Mouse (Mus musculus): ENCODE measurements around the gene Vnn1. TPM values are rescaled to one million over a fixed set of nuclear protein-coding genes. Genes with fewer than 3 reads are reported as not detected.

Vnn1 gene
- polyA plus RNA-seq, 1 experiment from 2014 or later, result 0.09 TPM

DNA sequence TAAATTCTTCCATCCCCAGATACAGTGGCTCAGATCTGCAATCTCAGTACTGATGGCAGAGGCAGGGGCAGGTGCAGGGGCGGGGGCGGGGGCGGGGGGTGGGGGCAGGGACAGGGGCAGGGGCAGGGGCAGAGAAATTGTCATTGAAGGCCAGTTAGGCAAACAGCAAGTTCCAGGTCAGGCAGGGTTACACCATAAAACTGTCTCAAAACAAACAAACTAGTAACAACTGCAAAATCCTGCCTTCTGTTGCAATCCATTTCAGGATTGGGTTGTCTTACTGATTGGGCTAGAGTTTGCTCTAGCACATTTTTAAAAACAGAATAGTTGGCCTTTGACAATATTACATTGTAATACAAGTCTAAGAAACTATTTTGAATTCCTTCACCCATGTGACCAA, 28.0 kb downstream of the Vnn1 start:
- H3K9me3 ChIP-seq, result no peaks in the 10 kb centered on the region
- H3K27ac ChIP-seq, result no peak overlapping the region
- H3K27me3 ChIP-seq, result no peaks in the 10 kb centered on the region
- H3K4me1 ChIP-seq (replicated peaks), result no peaks in the 10 kb centered on the region
- H3K9ac ChIP-seq, result no peak overlapping the region
- WGBS, result 86% methylated on average over 3 of the region's 3 CpGs
- H3K4me3 ChIP-seq, result no peak overlapping the region
- H3K4me2 ChIP-seq, result no peak overlapping the region
- H3K36me3 ChIP-seq, result no peaks in the 10 kb centered on the region
- ATAC-seq (ENCODE audit: low FRiP score), result no peak

DNA sequence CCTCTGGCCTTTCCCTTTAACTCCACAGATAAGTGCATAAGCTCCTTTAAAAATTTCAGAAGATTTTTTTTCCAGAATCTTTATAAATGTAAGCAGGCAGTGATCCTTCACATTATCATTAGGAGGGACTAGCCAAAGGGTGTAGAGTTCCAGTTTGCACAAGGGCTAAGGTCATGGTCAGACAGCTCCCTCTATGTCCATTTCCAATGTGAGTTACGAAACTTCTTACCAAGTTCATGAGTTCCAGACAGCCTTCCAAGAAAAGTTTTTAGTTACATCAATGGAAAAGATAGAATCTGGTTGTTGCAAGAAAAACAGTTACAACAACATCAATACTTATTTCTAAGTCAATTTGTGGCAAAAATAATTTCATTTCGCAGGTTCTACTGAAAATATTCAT, 29.5 kb downstream of the Vnn1 start:
- Histone ChIP-seq H3K27ac (no peak overlapping the region), H3K36me3 (no peaks in the 10 kb centered on the region), H3K4me1 (replicated peaks) (no peaks in the 10 kb centered on the region), H3K9me3 (no peaks in the 10 kb centered on the region), H3K27me3 (no peaks in the 10 kb centered on the region), H3K4me3 (no peak overlapping the region), H3K4me2 (no peak overlapping the region), H3K9ac (no peak overlapping the region)
- ATAC-seq (ENCODE audit: low FRiP score), result no peak
- 91% methylated on average over 2 of the region's 2 CpGs for WGBS

DNA sequence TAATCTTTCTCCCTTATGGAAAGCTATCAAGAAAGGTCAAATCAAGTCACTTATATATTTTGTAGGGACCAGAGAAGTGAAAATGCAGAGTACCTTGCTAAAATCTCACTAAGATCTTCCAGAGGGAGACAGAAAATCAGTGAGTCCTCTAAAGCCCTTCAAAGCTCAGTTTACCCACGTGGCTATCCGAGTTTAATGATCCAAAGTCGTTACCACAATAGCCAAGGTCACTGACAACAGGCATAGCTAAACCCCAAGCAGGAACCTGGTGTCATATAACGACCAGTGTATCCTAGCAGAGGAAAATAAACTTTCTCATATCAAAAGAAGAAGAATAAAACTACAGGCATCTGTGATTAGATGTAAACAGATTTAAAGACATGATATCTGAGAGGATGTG, 43.1 kb downstream of the Vnn1 start:
- Histone ChIP-seq H3K4me3 (no peak overlapping the region), H3K9ac (no peak overlapping the region), H3K36me3 (no peaks in the 10 kb centered on the region), H3K9me3 (no peaks in the 10 kb centered on the region), H3K4me2 (no peak overlapping the region), H3K27ac (no peak overlapping the region), H3K27me3 (no peaks in the 10 kb centered on the region), H3K4me1 (replicated peaks) (no peaks in the 10 kb centered on the region)
- ATAC-seq (ENCODE audit: low FRiP score), result no peak
- 46% methylated on average over 4 of the region's 4 CpGs for WGBS

DNA sequence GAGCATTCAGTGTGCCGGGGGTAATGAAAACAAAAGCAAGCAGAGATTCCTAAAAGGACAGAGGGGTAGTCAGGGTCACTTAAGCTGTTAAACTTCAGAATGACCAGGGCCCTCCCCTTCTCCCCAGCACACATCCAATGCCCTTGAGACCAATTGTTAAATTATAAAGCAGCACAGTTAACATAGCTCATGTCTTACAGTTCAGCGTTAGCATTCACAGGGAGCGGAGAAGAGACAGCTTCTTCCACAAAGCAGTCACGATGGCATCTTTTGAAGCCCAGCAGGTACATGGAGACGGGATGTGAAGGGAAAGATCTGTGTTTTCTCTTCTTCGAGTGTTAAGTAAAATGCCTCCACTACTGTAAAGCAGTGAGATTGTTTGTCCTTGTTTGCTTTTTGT, 43.8 kb downstream of the Vnn1 start, which contains the start of gene Taar2:
Taar2 (plus strand) TSS at position 261 of the 400 bp plus-strand sequence.
- 40% methylated on average over 6 of the region's 6 CpGs for WGBS

DNA sequence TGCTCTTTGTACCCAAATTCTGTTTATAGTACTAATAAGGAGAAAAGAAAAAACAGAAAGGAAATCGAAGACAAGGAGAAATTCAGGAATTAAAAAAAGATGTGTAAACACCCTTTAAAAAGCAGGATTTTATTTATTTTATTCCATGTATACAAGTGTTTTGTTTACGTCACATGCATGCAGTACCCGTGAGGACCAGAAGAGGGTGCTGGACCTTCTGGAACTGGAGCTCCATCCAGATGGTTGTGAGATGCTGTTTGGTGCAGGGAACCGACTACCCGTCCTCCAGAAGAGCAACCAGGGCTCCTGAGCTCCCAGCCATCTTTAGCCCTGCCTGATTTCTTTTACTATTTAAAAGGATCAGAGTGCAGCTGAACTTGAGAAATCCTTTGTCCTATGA, 48.0 kb downstream of the Vnn1 start:
- Histone ChIP-seq H3K27ac (no peak overlapping the region), H3K4me1 (replicated peaks) (no peaks in the 10 kb centered on the region), H3K27me3 (no peaks in the 10 kb centered on the region), H3K9ac (no peak overlapping the region), H3K36me3 (no peaks in the 10 kb centered on the region), H3K4me3 (no peak overlapping the region), H3K9me3 (no peaks in the 10 kb centered on the region), H3K4me2 (no peak overlapping the region)
- ATAC-seq (ENCODE audit: low FRiP score), result no peak
- 83% methylated on average over 5 of the region's 5 CpGs for WGBS

More for the DNA sequence above, 43.8 kb downstream of the Vnn1 start, which contains the start of gene Taar2:
- no peak for ATAC-seq (ENCODE audit: low FRiP score)
- Histone ChIP-seq H3K27ac (no peak within 1 kb of the TSS), H3K27me3 (no peaks in the 10 kb centered on the region), H3K36me3 (no peaks in the 10 kb centered on the region), H3K9me3 (no peaks in the 10 kb centered on the region), H3K4me1 (replicated peaks) (no peaks in the 10 kb centered on the region), H3K9ac (no peak within 1 kb of the TSS), H3K4me3 (no peak within 1 kb of the TSS), H3K4me2 (peak within 1 kb of the TSS; percentile 15; the same call in 1 of the 2 replicates)

DNA sequence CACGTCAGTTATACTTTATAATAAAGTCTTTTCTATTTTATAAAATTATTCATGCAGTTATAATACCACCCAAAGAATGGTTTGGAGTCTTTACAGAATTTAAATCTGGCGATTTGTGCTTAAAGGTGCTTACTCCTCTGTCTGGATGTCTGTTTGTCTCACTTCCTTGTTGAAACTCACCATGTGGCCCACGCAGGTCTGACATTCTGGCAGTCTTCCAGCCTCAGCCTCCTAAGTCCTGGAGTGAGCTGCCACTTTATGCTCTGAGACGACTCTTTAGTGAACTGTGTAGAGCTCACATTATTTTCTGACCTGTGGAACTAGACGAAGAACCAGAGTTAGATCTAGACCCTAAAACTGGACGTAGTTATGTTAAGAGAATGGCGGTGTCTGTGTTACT, 53.5 kb downstream of the Vnn1 start:
- Histone ChIP-seq H3K4me1 (replicated peaks) (no peaks in the 10 kb centered on the region), H3K27me3 (no peaks in the 10 kb centered on the region), H3K36me3 (no peaks in the 10 kb centered on the region), H3K4me3 (no peak overlapping the region), H3K9me3 (no peaks in the 10 kb centered on the region), H3K9ac (no peak overlapping the region), H3K4me2 (no peak overlapping the region), H3K27ac (no peak overlapping the region)
- WGBS, result 77% methylated on average over 7 of the region's 7 CpGs
- no peak for ATAC-seq (ENCODE audit: low FRiP score)

DNA sequence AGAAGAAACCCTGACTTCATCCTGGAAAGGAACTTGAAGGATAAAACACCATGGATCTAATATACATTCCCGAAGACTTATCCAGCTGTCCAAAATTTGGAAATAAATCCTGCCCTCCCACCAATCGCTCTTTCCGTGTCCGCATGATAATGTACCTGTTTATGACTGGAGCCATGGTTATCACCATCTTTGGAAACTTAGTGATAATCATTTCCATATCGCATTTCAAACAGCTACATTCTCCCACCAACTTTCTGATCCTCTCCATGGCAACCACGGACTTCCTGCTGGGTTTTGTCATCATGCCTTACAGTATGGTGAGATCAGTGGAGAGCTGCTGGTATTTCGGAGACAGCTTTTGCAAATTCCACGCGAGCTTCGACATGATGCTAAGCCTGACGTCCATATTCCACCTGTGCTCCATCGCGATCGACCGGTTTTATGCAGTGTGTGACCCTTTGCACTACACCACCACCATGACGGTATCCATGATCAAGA, 55.1 kb downstream of the Vnn1 start, which contains the start of gene Taar3:
Taar3 (plus strand) TSS at position 51 of the 498 bp plus-strand sequence.
- Histone ChIP-seq H3K4me3 (no peak within 1 kb of the TSS), H3K4me1 (replicated peaks) (no peaks in the 10 kb centered on the region), H3K27me3 (no peaks in the 10 kb centered on the region), H3K9me3 (no peaks in the 10 kb centered on the region), H3K4me2 (no peak within 1 kb of the TSS), H3K36me3 (no peaks in the 10 kb centered on the region), H3K27ac (no peak within 1 kb of the TSS), H3K9ac (no peak within 1 kb of the TSS)
- WGBS, result 90% methylated on average over 16 of the region's 16 CpGs
- ATAC-seq (ENCODE audit: low FRiP score), result no peak

DNA sequence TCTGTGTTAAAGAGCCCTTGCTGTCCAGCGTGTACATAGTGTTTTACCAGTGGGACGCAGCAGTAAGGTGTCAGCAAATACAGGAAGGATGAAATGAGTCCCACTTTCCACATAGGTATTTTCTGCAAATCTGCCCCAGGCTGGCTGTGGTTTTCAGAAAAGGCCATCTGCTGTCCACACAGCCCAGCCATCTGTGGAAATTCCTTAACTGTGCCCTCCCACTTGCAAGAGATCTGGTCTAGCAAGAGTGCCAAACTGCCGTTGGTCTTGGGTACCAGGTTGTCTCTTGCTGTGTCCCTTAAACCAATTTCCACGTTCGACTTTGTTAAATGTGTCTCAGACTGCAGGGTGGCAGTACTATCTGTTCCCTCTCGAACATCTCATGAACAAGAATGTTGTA, 57.2 kb downstream of the Vnn1 start:
- WGBS, result 88% methylated on average over 6 of the region's 6 CpGs
- Histone ChIP-seq H3K27me3 (no peaks in the 10 kb centered on the region), H3K9me3 (no peaks in the 10 kb centered on the region), H3K4me1 (replicated peaks) (no peaks in the 10 kb centered on the region), H3K4me3 (no peak overlapping the region), H3K36me3 (no peaks in the 10 kb centered on the region), H3K27ac (no peak overlapping the region), H3K4me2 (no peak overlapping the region), H3K9ac (no peak overlapping the region)
- ATAC-seq (ENCODE audit: low FRiP score), result no peak

Other genes starting within 250 kb of the Vnn1 start
- 110 and 124 TPM in 2 replicates for gene Rps12, start 107.4 kb upstream of the Vnn1 start, polyA plus RNA-seq (2015; fragmentation: Nextera tagmentation; extraction: Ambion mirVana)
- 22.0 and 22.2 TPM in 2 replicates for gene Slc18b1, start 97.7 kb upstream of the Vnn1 start, polyA plus RNA-seq (2015; fragmentation: Nextera tagmentation; extraction: Ambion mirVana)
- gene Vnn3, start 43.2 kb upstream of the Vnn1 start, polyA plus RNA-seq (2015; fragmentation: Nextera tagmentation; extraction: Ambion mirVana), result not detected in 2 replicates
- gene Taar1, start 25.7 kb downstream of the Vnn1 start, polyA plus RNA-seq (2015; fragmentation: Nextera tagmentation; extraction: Ambion mirVana), result not detected in 2 replicates
- not detected in 2 replicates for gene Taar2, start 43.9 kb downstream of the Vnn1 start, polyA plus RNA-seq (2015; fragmentation: Nextera tagmentation; extraction: Ambion mirVana)
- not detected in 2 replicates for gene Taar3, start 54.9 kb downstream of the Vnn1 start, polyA plus RNA-seq (2015; fragmentation: Nextera tagmentation; extraction: Ambion mirVana)
- gene Taar4, start 65.8 kb downstream of the Vnn1 start, polyA plus RNA-seq (2015; fragmentation: Nextera tagmentation; extraction: Ambion mirVana), result not detected in 2 replicates
- not detected in 2 replicates for gene Taar5, start 76.0 kb downstream of the Vnn1 start, polyA plus RNA-seq (2015; fragmentation: Nextera tagmentation; extraction: Ambion mirVana)
- not detected in 2 replicates for gene Taar6, start 91.0 kb downstream of the Vnn1 start, polyA plus RNA-seq (2015; fragmentation: Nextera tagmentation; extraction: Ambion mirVana)
- not detected in 2 replicates for gene Taar7a, start 98.8 kb downstream of the Vnn1 start, polyA plus RNA-seq (2015; fragmentation: Nextera tagmentation; extraction: Ambion mirVana)
- not detected in 2 replicates for gene Taar7b, start 105.3 kb downstream of the Vnn1 start, polyA plus RNA-seq (2015; fragmentation: Nextera tagmentation; extraction: Ambion mirVana)
- gene Taar7d, start 132.5 kb downstream of the Vnn1 start, polyA plus RNA-seq (2015; fragmentation: Nextera tagmentation; extraction: Ambion mirVana), result not detected in 2 replicates
- gene Taar7e, start 142.9 kb downstream of the Vnn1 start, polyA plus RNA-seq (2015; fragmentation: Nextera tagmentation; extraction: Ambion mirVana), result not detected in 2 replicates
- gene Taar7f, start 154.8 kb downstream of the Vnn1 start, polyA plus RNA-seq (2015; fragmentation: Nextera tagmentation; extraction: Ambion mirVana), result not detected in 2 replicates
- not detected in 2 replicates for gene Taar8a, start 181.8 kb downstream of the Vnn1 start, polyA plus RNA-seq (2015; fragmentation: Nextera tagmentation; extraction: Ambion mirVana)
- gene Taar8b, start 197.6 kb downstream of the Vnn1 start, polyA plus RNA-seq (2015; fragmentation: Nextera tagmentation; extraction: Ambion mirVana), result not detected in 2 replicates
- not detected in 2 replicates for gene Taar8c, start 207.2 kb downstream of the Vnn1 start, polyA plus RNA-seq (2015; fragmentation: Nextera tagmentation; extraction: Ambion mirVana)
- gene Taar9, start 214.8 kb downstream of the Vnn1 start, polyA plus RNA-seq (2015; fragmentation: Nextera tagmentation; extraction: Ambion mirVana), result not detected in 2 replicates